Mouse (Mus musculus) heart, postnatal 0 days (tissue): Measurements from ENCODE around the gene Ago3. TPM values are rescaled to one million over a fixed set of nuclear protein-coding genes. Genes with fewer than 3 reads are reported as not detected.

ENCODE experiments used
- ATAC-seq: fragments of 200-750 bp; cut with Nextera tagmentation; 2 replicates; pipeline ENCODE4 v1.8.0; 2017; ENCODE audit warnings: low read depth, moderate number of reproducible peaks, moderate library complexity; ENCODE audit not compliant: insufficient read depth
- DNase-seq: peaks from one replicate; pipeline ENCODE4 v3.0.0-alpha.2; 2016; ENCODE audit warnings: low spot score
- H3K27ac ChIP-seq: fragments of 300-500 bp; sonication (generic); 2 replicates; pipeline ENCODE4 v1.5.1; 2014; ENCODE audit warnings: low read depth, mild to moderate bottlenecking
- H3K27me3 ChIP-seq: fragments of 300-500 bp; sonication (generic); 2 replicates; pipeline ENCODE4 v1.6.1; 2014; ENCODE audit warnings: low read length, mixed read lengths; ENCODE audit not compliant: control insufficient read depth, insufficient read depth
- H3K36me3 ChIP-seq: fragments of 300-500 bp; sonication (generic); replicated peaks from 2 replicates; pipeline ENCODE4 v1.6.1; 2014; ENCODE audit warnings: low read length, mixed read lengths; ENCODE audit not compliant: control insufficient read depth, insufficient read depth
- H3K4me1 ChIP-seq: fragments of 300-500 bp; sonication (generic); 2 replicates; pipeline ENCODE4 v1.6.1; 2014; ENCODE audit warnings: antibody characterized with exemption; ENCODE audit not compliant: control insufficient read depth, insufficient read depth
- H3K4me2 ChIP-seq: fragments of 300-500 bp; sonication (generic); 2 replicates; pipeline ENCODE4 v1.6.1; 2014; ENCODE audit warnings: low read depth, mild to moderate bottlenecking, low read length, moderate library complexity
- H3K4me3 ChIP-seq: fragments of 300-500 bp; sonication (generic); 2 replicates; pipeline ENCODE4 v1.5.1; 2014; ENCODE audit warnings: low read depth, low read length
- H3K9ac ChIP-seq: fragments of 300-500 bp; sonication (generic); replicated peaks from 2 replicates; pipeline ENCODE4 v1.6.1; 2014; ENCODE audit warnings: low read depth, low read length, mixed read lengths
- H3K9me3 ChIP-seq: fragments of 300-500 bp; sonication (generic); replicated peaks from 2 replicates; pipeline ENCODE4 v1.6.1; 2016; ENCODE audit warnings: low read length; ENCODE audit not compliant: control insufficient read depth
- CTCF ChIP-seq: IDR thresholded peaks from 2 replicates; pipeline ENCODE4 v1.5.1; 2016; ENCODE audit warnings: antibody characterized with exemption, control low read depth, low read depth
- EP300 ChIP-seq: IDR thresholded peaks from 2 replicates; pipeline ENCODE4 v1.6.1; 2016; ENCODE audit warnings: antibody characterized with exemption, low read depth
- WGBS: fragments of 180-500 bp; shearing (Covaris S2); extraction: QIAGEN DNeasy Blood & Tissue Kit; methylation state at CpG from one replicate; pipeline ENCODE4 v1.1.7; 2014; 5-methylcytosine and 5-hydroxymethylcytosine counted together
- polyA plus RNA-seq: library from polyadenylated mRNA; unstranded; fragments of >200 nt; fragmentation: Nextera tagmentation; extraction: Ambion mirVana; gene quantifications from 2 replicates; pipeline ENCODE4 v1.2.1, GENCODE M21; 2015
- total RNA-seq: library from RNA; depleted of rRNA; stranded (reverse); fragments of >200 nt; gene quantifications from 2 replicates; pipeline ENCODE4 v1.2.3, GENCODE M21; 2014; ENCODE audit warnings: low replicate concordance

Gene Ago3
- total and polyA plus RNA-seq, 2 experiments from 2014 or later = 3.3 to 8.3 TPM

DNA sequence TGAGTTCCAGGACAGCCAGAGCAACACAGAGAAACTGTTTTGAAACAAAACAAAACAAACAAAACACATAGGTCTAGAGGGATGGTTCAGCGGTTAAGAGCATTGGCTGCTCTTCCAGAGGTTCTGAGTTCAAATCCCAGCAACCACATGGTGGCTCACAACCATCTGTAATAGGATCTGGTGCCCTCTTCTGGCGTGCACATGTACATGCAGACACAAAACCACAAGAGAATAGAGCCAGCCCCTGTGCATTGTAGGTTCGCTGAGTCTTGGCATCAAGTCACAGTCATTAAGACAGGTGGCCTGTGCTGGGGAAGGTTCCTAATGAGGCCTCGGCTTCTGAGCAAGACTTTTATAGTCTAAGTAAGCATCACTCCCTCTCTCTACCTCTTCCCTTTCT lies 125.5 kb downstream of the Ago3 start:
- H3K27ac ChIP-seq = no peak overlapping the region
- TF ChIP-seq CTCF (no peak), EP300 (no peak)
- H3K9me3 ChIP-seq = no peaks in the 10 kb centered on the region
- H3K4me3 ChIP-seq = no peak overlapping the region
- 63% methylated on average over 4 of the region's 4 CpGs for WGBS
- ATAC-seq = no peak
- no peak overlapping the region for H3K9ac ChIP-seq
- H3K27me3 ChIP-seq = peaks cover 40% of the 10 kb centered on the region
- H3K36me3 ChIP-seq = no peaks in the 10 kb centered on the region
- H3K4me2 ChIP-seq = no peak overlapping the region
- no peaks in the 10 kb centered on the region; the same call in 1 of the 2 replicates for H3K4me1 ChIP-seq
- no peak for DNase-seq

DNA sequence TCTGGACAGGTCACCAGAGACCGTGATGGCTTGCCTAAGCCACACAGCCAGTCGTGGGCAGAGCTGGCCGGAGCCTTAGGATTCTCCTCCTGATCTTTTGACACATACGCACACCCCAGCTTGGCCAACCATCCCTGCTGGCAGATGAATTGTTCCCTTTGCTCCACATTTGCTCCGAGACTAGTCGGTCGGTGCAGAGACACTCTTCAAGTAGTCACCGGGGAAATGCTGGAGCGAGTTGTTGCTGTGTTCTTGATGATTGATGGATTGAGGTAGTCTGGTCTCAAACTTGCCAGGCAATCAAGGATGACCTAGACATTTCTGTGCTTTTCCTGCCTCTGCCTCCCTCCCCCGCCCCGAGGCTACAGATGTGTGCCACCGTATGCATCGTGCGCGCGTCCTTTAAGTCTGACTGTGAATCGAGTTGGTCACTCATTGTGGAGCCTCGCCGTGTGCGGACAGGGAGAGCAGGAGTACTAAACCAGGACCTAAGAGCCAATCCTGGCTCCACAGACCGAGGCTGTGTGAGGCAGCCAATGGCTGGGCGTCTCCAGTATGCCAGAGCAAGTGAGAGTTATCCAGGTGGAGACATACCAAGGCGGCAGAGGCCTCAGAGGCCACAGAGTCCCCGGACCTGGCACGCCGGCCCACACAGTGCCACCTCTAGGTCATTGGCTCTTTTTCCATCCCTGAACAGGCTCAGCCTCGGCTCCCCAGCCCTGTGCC lies 127.6 kb downstream of the Ago3 start:
- ATAC-seq (no peak), DNase-seq (no peak)
- no peak for TF ChIP-seq CTCF
- no peak for TF ChIP-seq EP300
- H3K4me1 ChIP-seq = peaks cover 5% of the 10 kb centered on the region
- H3K36me3 ChIP-seq = no peaks in the 10 kb centered on the region
- no peak overlapping the region for H3K9ac ChIP-seq
- H3K27ac ChIP-seq = no peak overlapping the region
- peaks cover 51% of the 10 kb centered on the region for H3K27me3 ChIP-seq
- no peaks in the 10 kb centered on the region for H3K9me3 ChIP-seq
- 12% methylated on average over 27 of the region's 27 CpGs for WGBS
- H3K4me3 ChIP-seq = peak overlapping the region; percentile 30
- H3K4me2 ChIP-seq = peak overlapping the region; percentile 49

DNA sequence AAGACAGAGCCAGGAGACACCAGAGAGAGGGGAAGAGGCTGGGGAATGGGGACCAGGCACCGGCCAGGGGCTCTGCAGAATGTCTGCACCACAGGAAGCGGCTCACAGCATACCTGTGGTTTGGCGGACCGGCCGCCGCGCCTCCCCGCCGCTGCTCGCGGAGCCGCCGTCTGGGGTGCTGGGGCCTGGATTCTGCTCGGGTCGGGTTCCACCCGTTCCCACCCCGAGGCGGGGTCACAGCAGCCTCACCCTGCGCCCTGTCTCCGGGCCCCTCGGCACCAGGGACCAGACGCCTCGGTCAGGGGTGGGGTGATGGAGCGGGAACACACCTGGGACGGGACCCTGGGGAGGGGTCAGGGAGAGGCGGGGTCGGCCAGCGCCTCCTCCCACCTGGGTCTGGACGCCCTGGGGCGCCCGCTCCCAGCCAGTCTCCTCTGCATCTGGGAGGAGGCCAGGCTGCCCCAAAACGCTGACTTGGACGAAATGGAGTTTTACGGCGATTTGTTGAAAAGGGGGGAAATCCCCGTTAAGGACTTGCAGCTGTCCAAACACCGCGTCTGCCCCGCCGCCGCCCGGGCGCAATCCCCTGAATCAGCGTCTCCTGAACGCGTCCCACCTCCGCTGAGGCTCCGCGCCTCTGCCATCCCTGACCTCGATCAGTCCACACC lies 128.3 kb downstream of the Ago3 start:
- ATAC-seq (no peak), DNase-seq (no peak)
- H3K27me3 ChIP-seq = peaks cover 54% of the 10 kb centered on the region
- WGBS = under 1% methylated on average over 37 of the region's 50 CpGs
- peak overlapping the region; percentile 49 for H3K4me2 ChIP-seq
- no peaks in the 10 kb centered on the region for H3K9me3 ChIP-seq
- H3K9ac ChIP-seq = no peak overlapping the region
- H3K4me1 ChIP-seq = peaks cover 5% of the 10 kb centered on the region
- H3K4me3 ChIP-seq = peak overlapping the region; percentile 30
- H3K36me3 ChIP-seq = no peaks in the 10 kb centered on the region
- TF ChIP-seq EP300 = no peak
- no peak for TF ChIP-seq CTCF
- no peak overlapping the region for H3K27ac ChIP-seq

DNA sequence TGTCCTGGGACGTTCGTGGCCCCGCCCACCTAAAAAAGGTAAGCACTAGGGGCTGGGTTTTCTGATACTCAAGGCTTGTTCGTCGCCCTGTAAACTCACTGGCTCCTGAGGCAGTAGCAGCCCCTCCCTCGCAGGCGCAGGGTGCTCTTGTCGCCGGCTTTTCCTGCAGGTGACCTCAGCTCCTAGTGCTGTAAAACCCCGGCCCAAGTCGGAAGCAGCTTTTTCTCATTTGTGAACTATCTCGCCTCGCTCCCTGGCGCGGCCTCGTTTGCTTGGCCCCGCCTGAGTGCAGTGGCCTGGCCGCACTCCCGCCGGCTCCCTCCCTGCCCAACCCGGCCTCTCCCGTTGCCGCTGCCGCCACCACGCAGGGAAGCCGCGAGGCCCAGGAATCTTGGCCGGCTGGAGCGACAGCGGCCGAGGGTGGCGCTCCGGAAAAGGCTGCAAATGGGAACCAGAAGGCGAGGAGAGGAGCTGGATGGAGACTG lies 132.7 kb downstream of the Ago3 start:
- DNase-seq (peak; percentile 53), ATAC-seq (peak; percentile 56; the same call in 1 of the 2 replicates)
- under 1% methylated on average over 34 of the region's 34 CpGs for WGBS
- Histone ChIP-seq H3K9ac (peak overlapping the region; percentile 45), H3K4me2 (peak overlapping the region; percentile 65), H3K27me3 (peaks cover 47% of the 10 kb centered on the region), H3K27ac (peak overlapping the region; percentile 13; the same call in 1 of the 2 replicates), H3K36me3 (no peaks in the 10 kb centered on the region), H3K4me1 (peaks cover 5% of the 10 kb centered on the region), H3K9me3 (no peaks in the 10 kb centered on the region), H3K4me3 (peak overlapping the region; percentile 25)
- no peak for TF ChIP-seq EP300
- TF ChIP-seq CTCF = peak; percentile 26; the same call in 1 of the 2 replicates

DNA sequence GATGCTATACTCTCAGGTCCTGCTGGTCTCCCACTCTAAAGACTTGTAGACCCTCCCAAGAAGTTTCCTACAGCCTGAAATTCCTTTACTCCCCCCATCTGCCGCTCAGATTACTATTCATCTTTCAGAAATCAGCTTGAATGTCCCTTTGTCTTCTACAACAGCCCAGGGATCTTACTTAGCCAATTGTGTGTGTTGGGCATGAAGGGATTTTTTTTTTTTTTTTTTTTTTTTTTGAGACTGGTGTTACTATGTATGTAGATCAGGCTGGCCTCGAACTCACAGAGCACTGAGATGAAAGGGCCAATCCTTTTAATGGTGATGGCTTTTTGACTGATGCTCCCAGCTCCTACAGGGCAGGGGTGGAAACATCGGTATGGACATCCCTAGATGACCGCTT lies 133.4 kb downstream of the Ago3 start:
- no peak for TF ChIP-seq EP300
- TF ChIP-seq CTCF = no peak
- Histone ChIP-seq H3K27me3 (peaks cover 44% of the 10 kb centered on the region), H3K36me3 (no peaks in the 10 kb centered on the region), H3K4me3 (no peak overlapping the region), H3K4me1 (peaks cover 5% of the 10 kb centered on the region), H3K4me2 (no peak overlapping the region), H3K9ac (no peak overlapping the region), H3K27ac (no peak overlapping the region), H3K9me3 (no peaks in the 10 kb centered on the region)
- DNase-seq (no peak), ATAC-seq (no peak)
- WGBS = 54% methylated on average over 4 of the region's 4 CpGs
